Mouse (Mus musculus): Measurements from ENCODE around the gene Grip1.

DNA sequence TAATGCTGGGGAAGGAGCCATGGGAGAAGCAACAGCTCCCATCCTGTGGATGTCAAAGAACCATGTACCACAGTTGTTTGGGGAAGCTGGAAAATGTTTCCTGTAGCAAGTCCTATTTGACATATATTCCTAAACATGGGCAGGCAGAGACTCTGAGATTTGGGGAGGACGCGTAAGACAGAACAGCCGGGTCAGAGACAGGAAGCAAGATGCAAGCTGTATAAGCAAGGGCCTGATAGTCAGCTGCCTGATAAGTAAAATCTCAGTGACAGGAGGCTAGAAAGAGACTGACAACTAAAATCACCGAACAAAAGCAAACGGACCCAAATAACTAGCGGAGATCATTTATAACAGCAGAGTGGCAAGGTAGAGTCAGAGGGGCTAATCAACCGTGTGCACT, 33.3 kb downstream of the Grip1 start:
- TF ChIP-seq CTCF (IDR thresholded peaks at IDR 0.05; ENCODE audit: borderline replicate concordance, insufficient read depth, low read length) (no peak), POLR2A (IDR thresholded peaks at IDR 0.05; ENCODE audit: low read depth, low read length) (no peak)
